ENCODE assay signal across 8 mouse cellular contexts in the genomic region with DNA sequence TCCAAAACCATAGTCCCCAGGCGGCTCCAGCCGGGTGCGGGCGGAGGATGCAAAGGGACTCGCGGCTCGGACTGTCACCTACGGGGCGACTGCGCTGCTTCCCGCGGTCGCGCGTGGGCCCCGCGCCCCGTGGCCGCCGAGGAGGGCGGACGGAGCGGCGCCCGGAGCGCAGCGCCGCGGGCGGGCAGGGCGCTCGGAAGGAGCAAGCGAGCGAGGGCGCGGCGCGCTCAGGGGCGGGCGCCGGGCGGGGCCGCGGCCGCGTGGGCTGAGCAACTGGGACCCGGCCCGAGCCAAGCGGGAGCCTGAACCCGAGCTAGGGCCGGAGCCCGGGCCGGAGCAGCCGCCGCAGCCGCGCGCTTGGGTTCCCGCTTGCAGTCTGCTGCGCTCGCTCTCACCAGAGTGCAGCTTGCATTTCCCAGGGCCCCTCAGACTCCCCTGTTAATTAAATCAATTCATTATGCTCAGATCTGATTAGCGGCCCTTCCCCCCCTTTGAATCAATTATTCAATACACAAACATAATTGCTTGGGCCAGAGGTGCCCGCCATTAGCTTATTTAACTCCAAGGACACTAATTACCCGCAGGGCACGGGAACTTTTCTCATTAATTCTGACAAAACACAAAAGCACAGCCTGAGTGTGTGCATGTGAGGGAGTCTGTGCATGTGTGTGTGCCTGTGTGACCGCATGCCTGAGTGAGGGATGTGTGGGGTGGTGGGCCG. TPM values are rescaled to one million over a fixed set of nuclear protein-coding genes. Genes with fewer than 3 reads are reported as not detected.
A peak's percentile ranks its signal among the peaks of the same experiment; 100 is the strongest.
DNase-seq lines count a peak whose midpoint lies in the region; ATAC-seq lines count a peak whose summit lies in the region.

A gene (minus strand): TSS at position 259 of the 721 bp plus-strand sequence.

- intact Hi-C loops in heart, postnatal 10 days (cut with DNase I): no loop called here

- H3K9me3 ChIP-seq in embryonic facial prominence, embryonic 13.5 days: no peaks in the 10 kb centered on the region

- H3K4me2 ChIP-seq in embryonic facial prominence, embryonic 13.5 days: peak within 1 kb of the TSS; percentile 99

- under 1% methylated on average over 26 of the region's 67 CpGs for WGBS in embryonic facial prominence, embryonic 13.5 days

- peak; percentile 36 to 78 for DNase-seq in adrenal gland, adult (ENCODE audit: inconsistent age in 2 of 2, low spot score in 1 of 2)
- no peak for DNase-seq in adrenal gland, adult 8-10 months
- DNase-seq in adrenal gland, adult 18-20 months (ENCODE audit: low spot score in 2 of 2): peak; percentile 49 to 58
- peak; percentile 38 to 41 for DNase-seq in heart, postnatal 10 days
- DNase-seq in layer of hippocampus, postnatal 10 days (ENCODE audit: low spot score in 2 of 2): peak in 1 of 2 experiments; percentile 49
- peak; percentile 18 to 58 for DNase-seq in lung, postnatal 4 days
- peak; percentile 59 for DNase-seq in urinary bladder, postnatal 14 days (ENCODE audit: low spot score)

- H3K36me3 ChIP-seq in embryonic facial prominence, embryonic 13.5 days: no peaks in the 10 kb centered on the region

- peaks cover 23% of the 10 kb centered on the region for H3K4me1 ChIP-seq in embryonic facial prominence, embryonic 13.5 days

- H3K9ac ChIP-seq in embryonic facial prominence, embryonic 13.5 days: peak within 1 kb of the TSS; percentile 81

- peak; percentile 27; the same call in 1 of the 2 replicates for ATAC-seq in embryonic facial prominence, embryonic 13.5 days (ENCODE audit: insufficient number of reproducible peaks, insufficient read depth, low FRiP score, low TSS enrichment, low read depth)

- H3K27ac ChIP-seq in embryonic facial prominence, embryonic 13.5 days: peak within 1 kb of the TSS; percentile 57; the same call in 1 of the 2 replicates

- peak within 1 kb of the TSS; percentile 69 for H3K4me3 ChIP-seq in embryonic facial prominence, embryonic 13.5 days

- H3K27me3 ChIP-seq in embryonic facial prominence, embryonic 13.5 days: peaks cover 75% of the 10 kb centered on the region

RNA-seq across cellular contexts. Expression of the gene that starts here (rescaled TPM):
- total RNA-seq in adrenal gland, adult 8-10 months (2022): 1 to 10 TPM; 4.8 to 8.5 (median 6.3) TPM
- total RNA-seq in adrenal gland, adult 18-20 months (2021): 1 to 10 TPM; 2.8 to 7.6 TPM
- polyA plus RNA-seq in embryonic facial prominence, embryonic 13.5 days (2015; fragmentation: Nextera tagmentation; extraction: Ambion mirVana): 60.2 and 73.2 TPM in 2 replicates
- 1 to 10 TPM; 2.0 to 2.8 TPM for total RNA-seq in heart, postnatal 10 days (2021)
- total RNA-seq in layer of hippocampus, postnatal 10 days (2021): 10 to 100 TPM; 74.5 to 79.0 TPM

Comparison
In these comparisons a context has a peak if more than half of its experiments do, and no peak if none do; other contexts are left out.
1. RNA of the gene that starts here (total RNA-seq): 74.5 to 79.0 TPM in layer of hippocampus, postnatal 10 days; 2.8 to 7.6 TPM in adrenal gland, adult 18-20 months, 4.8 to 8.5 TPM in adrenal gland, adult 8-10 months and 2.0 to 2.8 TPM in heart, postnatal 10 days; every median in the first group is over 4 times any median in the second.